Mouse (Mus musculus): ENCODE measurements around the gene Cpeb3. TPM values are rescaled to one million over a fixed set of nuclear protein-coding genes. Genes with fewer than 3 reads are reported as not detected.
"Not testable (repeated sequence)": the region's sequence is repeated elsewhere in the genome, so short reads cannot be mapped to it uniquely, and the experiment has no call there.

The Cpeb3 gene
- polyA plus RNA-seq, 1 experiment from 2014 or later = 1.4 TPM

GRCm38 (mm10) chr19:37137133-37137532 lies 71.3 kb downstream of the Cpeb3 start:
- H3K9me3 ChIP-seq = no peaks in the 10 kb centered on the region
- no peak overlapping the region for H3K4me2 ChIP-seq
- no peak overlapping the region for H3K27ac ChIP-seq
- H3K27me3 ChIP-seq = no peaks in the 10 kb centered on the region
- H3K4me1 ChIP-seq = no peaks in the 10 kb centered on the region
- no peak overlapping the region for H3K4me3 ChIP-seq
- 64% methylated on average over 2 of the region's 2 CpGs for WGBS
- no peak for ATAC-seq (ENCODE audit: insufficient number of reproducible peaks, insufficient read depth, low FRiP score, low TSS enrichment, low read depth)
- H3K9ac ChIP-seq = no peak overlapping the region
- H3K36me3 ChIP-seq = no peaks in the 10 kb centered on the region

- not testable (repeated sequence) for H3K9ac ChIP-seq; H3K4me2 ChIP-seq; H3K36me3 ChIP-seq; H3K9me3 ChIP-seq; ATAC-seq (ENCODE audit: insufficient number of reproducible peaks, insufficient read depth, low FRiP score, low TSS enrichment, low read depth); H3K27me3 ChIP-seq; H3K27ac ChIP-seq; H3K4me1 ChIP-seq; H3K4me3 ChIP-seq
- 83% methylated on average over 2 of the region's 2 CpGs for WGBS
These were observed 72.9 kb downstream of the Cpeb3 start for GRCm38 (mm10) chr19:37135459-37135858.

GRCm38 (mm10) chr19:37133666-37134065 lies 74.7 kb downstream of the Cpeb3 start:
- no peaks in the 10 kb centered on the region for H3K27me3 ChIP-seq
- no peak overlapping the region for H3K4me2 ChIP-seq
- H3K27ac ChIP-seq = no peak overlapping the region
- no peak overlapping the region for H3K9ac ChIP-seq
- no peaks in the 10 kb centered on the region for H3K4me1 ChIP-seq
- no peaks in the 10 kb centered on the region for H3K36me3 ChIP-seq
- ATAC-seq (ENCODE audit: insufficient number of reproducible peaks, insufficient read depth, low FRiP score, low TSS enrichment, low read depth) = no peak
- no peak overlapping the region for H3K4me3 ChIP-seq
- WGBS = 90% methylated on average over 4 of the region's 4 CpGs
- no peaks in the 10 kb centered on the region for H3K9me3 ChIP-seq

- Histone ChIP-seq H3K36me3 (no peaks in the 10 kb centered on the region), H3K27ac (no peak overlapping the region), H3K4me1 (no peaks in the 10 kb centered on the region), H3K9me3 (no peaks in the 10 kb centered on the region), H3K4me3 (no peak overlapping the region), H3K27me3 (no peaks in the 10 kb centered on the region), H3K4me2 (no peak overlapping the region), H3K9ac (no peak overlapping the region)
- WGBS = 82% methylated on average over 1 of the region's 1 CpGs
- no peak for ATAC-seq (ENCODE audit: insufficient number of reproducible peaks, insufficient read depth, low FRiP score, low TSS enrichment, low read depth)
These were observed 76.7 kb downstream of the Cpeb3 start for GRCm38 (mm10) chr19:37131660-37132059.

- Histone ChIP-seq H3K4me3 (no peak overlapping the region), H3K4me1 (no peaks in the 10 kb centered on the region), H3K4me2 (no peak overlapping the region), H3K9me3 (no peaks in the 10 kb centered on the region), H3K36me3 (no peaks in the 10 kb centered on the region), H3K27ac (no peak overlapping the region), H3K27me3 (no peaks in the 10 kb centered on the region), H3K9ac (no peak overlapping the region)
- no peak for ATAC-seq (ENCODE audit: insufficient number of reproducible peaks, insufficient read depth, low FRiP score, low TSS enrichment, low read depth)
- 97% methylated on average over 4 of the region's 4 CpGs for WGBS
These were observed 79.9 kb downstream of the Cpeb3 start for GRCm38 (mm10) chr19:37128461-37128860.

GRCm38 (mm10) chr19:37127018-37127567 lies 81.3 kb downstream of the Cpeb3 start:
- H3K4me3 ChIP-seq = no peak overlapping the region
- H3K36me3 ChIP-seq = no peaks in the 10 kb centered on the region
- H3K27ac ChIP-seq = no peak overlapping the region
- no peak for ATAC-seq (ENCODE audit: insufficient number of reproducible peaks, insufficient read depth, low FRiP score, low TSS enrichment, low read depth)
- no peak overlapping the region for H3K4me2 ChIP-seq
- no peaks in the 10 kb centered on the region for H3K4me1 ChIP-seq
- no peaks in the 10 kb centered on the region for H3K27me3 ChIP-seq
- 77% methylated on average over 5 of the region's 5 CpGs for WGBS
- H3K9me3 ChIP-seq = no peaks in the 10 kb centered on the region
- no peak overlapping the region for H3K9ac ChIP-seq

- Histone ChIP-seq H3K27ac (no peak overlapping the region), H3K4me2 (no peak overlapping the region), H3K4me3 (no peak overlapping the region), H3K27me3 (no peaks in the 10 kb centered on the region), H3K36me3 (no peaks in the 10 kb centered on the region), H3K9ac (no peak overlapping the region), H3K4me1 (no peaks in the 10 kb centered on the region), H3K9me3 (no peaks in the 10 kb centered on the region)
- ATAC-seq (ENCODE audit: insufficient number of reproducible peaks, insufficient read depth, low FRiP score, low TSS enrichment, low read depth) = no peak
These were observed 83.4 kb downstream of the Cpeb3 start for GRCm38 (mm10) chr19:37124961-37125360.

GRCm38 (mm10) chr19:37119281-37119680 lies 89.1 kb downstream of the Cpeb3 start:
- WGBS = 47% methylated on average over 2 of the region's 2 CpGs

GRCm38 (mm10) chr19:37115824-37116223 lies 92.6 kb downstream of the Cpeb3 start:
- ATAC-seq (ENCODE audit: insufficient number of reproducible peaks, insufficient read depth, low FRiP score, low TSS enrichment, low read depth) = no peak
- Histone ChIP-seq H3K4me1 (no peaks in the 10 kb centered on the region), H3K4me2 (no peak overlapping the region), H3K9ac (no peak overlapping the region), H3K27ac (no peak overlapping the region), H3K4me3 (no peak overlapping the region), H3K36me3 (no peaks in the 10 kb centered on the region), H3K9me3 (no peaks in the 10 kb centered on the region), H3K27me3 (no peaks in the 10 kb centered on the region)
- 91% methylated on average over 1 of the region's 1 CpGs for WGBS

More at GRCm38 (mm10) chr19:37119281-37119680, 89.1 kb downstream of the Cpeb3 start:
- ATAC-seq (ENCODE audit: insufficient number of reproducible peaks, insufficient read depth, low FRiP score, low TSS enrichment, low read depth) = no peak
- no peak overlapping the region for H3K27ac ChIP-seq
- no peak overlapping the region for H3K4me2 ChIP-seq
- H3K9me3 ChIP-seq = no peaks in the 10 kb centered on the region
- no peaks in the 10 kb centered on the region for H3K4me1 ChIP-seq
- H3K9ac ChIP-seq = no peak overlapping the region
- H3K27me3 ChIP-seq = no peaks in the 10 kb centered on the region
- no peak overlapping the region for H3K4me3 ChIP-seq
- no peaks in the 10 kb centered on the region for H3K36me3 ChIP-seq

- no peaks in the 10 kb centered on the region for H3K4me1 ChIP-seq
- H3K9ac ChIP-seq = no peak overlapping the region
- H3K4me3 ChIP-seq = no peak overlapping the region
- H3K4me2 ChIP-seq = no peak overlapping the region
- H3K9me3 ChIP-seq = no peaks in the 10 kb centered on the region
- no peak for ATAC-seq (ENCODE audit: insufficient number of reproducible peaks, insufficient read depth, low FRiP score, low TSS enrichment, low read depth)
- WGBS = 78% methylated on average over 8 of the region's 8 CpGs
- H3K27me3 ChIP-seq = no peaks in the 10 kb centered on the region
- no peaks in the 10 kb centered on the region for H3K36me3 ChIP-seq
- no peak overlapping the region for H3K27ac ChIP-seq
These were observed 93.0 kb downstream of the Cpeb3 start for GRCm38 (mm10) chr19:37115374-37115773.

- H3K4me2 ChIP-seq = no peak overlapping the region
- H3K9ac ChIP-seq = no peak overlapping the region
- no peaks in the 10 kb centered on the region for H3K9me3 ChIP-seq
- no peak overlapping the region for H3K27ac ChIP-seq
- H3K36me3 ChIP-seq = no peaks in the 10 kb centered on the region
- WGBS = 82% methylated on average over 6 of the region's 6 CpGs
- H3K4me1 ChIP-seq = no peaks in the 10 kb centered on the region
- H3K27me3 ChIP-seq = no peaks in the 10 kb centered on the region
- ATAC-seq (ENCODE audit: insufficient number of reproducible peaks, insufficient read depth, low FRiP score, low TSS enrichment, low read depth) = no peak
- H3K4me3 ChIP-seq = no peak overlapping the region
These were observed 96.6 kb downstream of the Cpeb3 start for GRCm38 (mm10) chr19:37111831-37112230.

- H3K9ac ChIP-seq = no peak overlapping the region
- no peak for ATAC-seq (ENCODE audit: insufficient number of reproducible peaks, insufficient read depth, low FRiP score, low TSS enrichment, low read depth)
- no peak overlapping the region for H3K4me3 ChIP-seq
- H3K4me2 ChIP-seq = no peak overlapping the region
- H3K27ac ChIP-seq = no peak overlapping the region
- 58% methylated on average over 1 of the region's 1 CpGs for WGBS
- H3K36me3 ChIP-seq = no peaks in the 10 kb centered on the region
- no peaks in the 10 kb centered on the region for H3K9me3 ChIP-seq
- no peaks in the 10 kb centered on the region for H3K27me3 ChIP-seq
- H3K4me1 ChIP-seq = no peaks in the 10 kb centered on the region
These were observed 97.9 kb downstream of the Cpeb3 start for GRCm38 (mm10) chr19:37110494-37110893.

GRCm38 (mm10) chr19:37109853-37110252 lies 98.5 kb downstream of the Cpeb3 start:
- no peaks in the 10 kb centered on the region for H3K9me3 ChIP-seq
- ATAC-seq (ENCODE audit: insufficient number of reproducible peaks, insufficient read depth, low FRiP score, low TSS enrichment, low read depth) = no peak
- WGBS = 86% methylated on average over 4 of the region's 4 CpGs

More at GRCm38 (mm10) chr19:37109853-37110252, 98.5 kb downstream of the Cpeb3 start:
- no peak overlapping the region for H3K4me3 ChIP-seq
- no peak overlapping the region for H3K27ac ChIP-seq
- no peaks in the 10 kb centered on the region for H3K27me3 ChIP-seq
- H3K9ac ChIP-seq = no peak overlapping the region
- no peak overlapping the region for H3K4me2 ChIP-seq
- no peaks in the 10 kb centered on the region for H3K36me3 ChIP-seq
- no peaks in the 10 kb centered on the region for H3K4me1 ChIP-seq
